Mouse (Mus musculus) embryo, embryonic 11 days (tissue): ENCODE results near the gene Rpl18a.
"Not testable (repeated sequence)": the region's sequence is repeated elsewhere in the genome, so short reads cannot be mapped to it uniquely, and the experiment has no call there.

ENCODE experiments used
- DNase-seq: peaks from one replicate; pipeline ENCODE4 v3.0.0-alpha.2; 2015

Gene Rpl18a

DNA sequence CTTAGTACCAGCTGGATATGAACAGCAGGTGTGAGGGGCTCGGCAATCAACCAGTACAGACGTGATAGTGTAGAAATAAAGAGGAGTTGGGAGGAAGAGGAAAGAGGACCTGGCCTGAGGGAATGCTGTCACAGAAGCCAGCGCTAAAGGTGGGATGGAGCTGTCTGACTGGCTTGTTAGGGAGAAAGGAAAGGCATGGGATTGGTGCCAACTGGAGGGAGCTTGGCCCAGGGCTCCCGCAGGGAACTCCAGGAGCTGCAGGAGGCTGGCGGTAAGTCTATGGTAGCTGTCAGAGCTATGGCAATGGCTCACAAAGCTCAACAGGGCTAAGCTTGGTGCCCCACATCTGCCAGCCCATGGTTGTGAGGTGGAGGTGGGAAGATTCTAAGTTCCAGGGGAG, 5.0 kb upstream of the Rpl18a start:
- DNase-seq: no peak

DNA sequence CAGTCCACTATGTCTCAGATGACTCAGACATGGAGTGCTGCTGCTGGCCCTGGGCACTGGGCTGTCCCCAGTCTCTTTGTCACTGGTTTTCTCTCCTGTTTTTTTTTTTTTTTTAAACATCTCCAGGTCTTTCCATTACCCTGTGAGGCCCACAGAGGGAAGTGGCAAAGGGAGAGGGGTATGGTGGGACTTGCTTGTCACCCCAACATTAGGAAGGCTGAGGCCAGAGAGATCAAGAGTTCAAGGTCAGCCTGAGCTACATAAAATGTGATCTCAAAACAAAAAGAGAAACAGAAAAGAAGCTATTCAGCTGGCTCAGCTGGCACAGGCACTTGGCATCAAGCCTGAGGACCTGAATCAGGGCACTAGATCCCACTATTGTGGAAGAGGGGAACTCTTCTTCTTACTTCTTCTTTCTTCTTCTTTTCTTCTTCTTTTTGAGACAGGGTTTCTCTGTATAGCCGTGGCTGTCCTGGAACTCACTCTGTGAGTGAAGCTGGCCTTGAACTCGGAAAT, 3.7 kb upstream of the Rpl18a start:
- DNase-seq: no peak

GRCm38 (mm10) chr8:70899226-70899625, 2.0 kb upstream of the Rpl18a start:
- DNase-seq: no peak

GRCm38 (mm10) chr8:70898661-70899198, 1.5 kb upstream of the Rpl18a start:
- no peak for DNase-seq

- DNase-seq: peak; percentile 89
Observed at GRCm38 (mm10) chr8:70897681-70898413, 635 bp upstream of the Rpl18a start.

DNA sequence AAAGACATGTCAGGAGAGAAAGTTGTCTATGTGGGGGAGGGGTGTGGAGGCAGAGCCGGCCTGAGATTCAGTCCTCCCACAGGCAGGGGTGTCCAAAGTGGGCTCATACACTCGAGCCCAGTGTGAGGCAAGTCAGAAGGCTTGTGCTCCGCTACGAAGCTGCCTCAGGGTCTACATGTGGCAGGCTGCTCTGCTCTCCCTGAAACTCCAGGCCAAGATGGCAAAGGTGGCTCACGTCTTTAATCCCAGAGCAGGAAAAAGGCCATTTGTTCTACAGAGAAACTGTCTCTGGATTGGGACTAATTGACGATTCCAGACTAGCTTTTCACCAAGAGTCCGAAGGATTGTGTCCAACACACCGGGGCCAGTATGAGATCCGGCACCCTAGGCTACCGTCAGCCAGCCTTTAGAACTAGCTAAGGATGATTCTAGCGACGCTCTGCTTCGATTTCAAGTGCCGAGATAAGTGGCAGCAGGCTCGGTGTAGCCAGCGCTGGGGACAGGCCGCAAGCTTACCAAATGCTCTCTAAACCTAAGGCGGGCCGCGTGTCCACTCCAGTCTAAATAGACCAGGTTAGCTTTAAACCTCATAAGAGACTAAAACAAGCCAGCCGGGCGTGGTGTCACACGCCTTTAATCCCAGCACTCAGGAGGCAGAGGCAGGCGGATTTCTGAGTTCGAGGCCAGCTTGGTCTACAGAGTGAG, 744 bp downstream of the Rpl18a start:
- DNase-seq: peak; percentile 7

DNA sequence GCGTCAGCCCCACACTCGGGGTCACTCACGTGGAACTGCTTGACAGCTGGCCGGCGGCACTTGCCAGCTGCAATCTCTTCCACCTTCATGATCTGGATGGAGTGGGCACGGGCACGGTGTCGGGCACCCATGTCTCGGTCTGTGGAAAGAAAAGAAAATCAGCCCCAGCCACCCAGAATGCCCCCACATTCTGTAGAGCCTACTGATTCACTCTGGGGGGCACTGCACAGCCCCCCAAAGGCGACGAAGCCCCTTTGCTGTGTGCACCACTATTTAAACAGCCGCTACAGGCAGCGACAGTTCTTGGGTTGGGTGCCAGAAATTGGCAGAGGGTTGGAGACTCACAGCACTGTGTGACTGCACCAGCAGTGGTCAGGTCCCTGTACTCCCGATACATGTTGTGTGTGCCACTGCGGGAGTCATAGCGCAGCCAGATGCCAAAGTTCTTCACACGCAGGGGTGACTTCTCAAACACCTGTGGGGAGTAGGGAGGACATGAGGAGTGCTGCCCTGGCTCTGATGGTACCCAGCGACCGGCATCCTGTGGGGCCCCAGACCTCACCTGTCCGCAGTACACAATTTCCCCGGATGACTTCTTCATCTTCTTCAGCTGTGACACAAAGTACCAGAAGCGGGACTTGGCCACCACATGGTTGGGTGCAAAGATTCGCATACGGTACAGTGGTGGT, 1.5 kb downstream of the Rpl18a start:
- DNase-seq: not testable (repeated sequence)

DNA sequence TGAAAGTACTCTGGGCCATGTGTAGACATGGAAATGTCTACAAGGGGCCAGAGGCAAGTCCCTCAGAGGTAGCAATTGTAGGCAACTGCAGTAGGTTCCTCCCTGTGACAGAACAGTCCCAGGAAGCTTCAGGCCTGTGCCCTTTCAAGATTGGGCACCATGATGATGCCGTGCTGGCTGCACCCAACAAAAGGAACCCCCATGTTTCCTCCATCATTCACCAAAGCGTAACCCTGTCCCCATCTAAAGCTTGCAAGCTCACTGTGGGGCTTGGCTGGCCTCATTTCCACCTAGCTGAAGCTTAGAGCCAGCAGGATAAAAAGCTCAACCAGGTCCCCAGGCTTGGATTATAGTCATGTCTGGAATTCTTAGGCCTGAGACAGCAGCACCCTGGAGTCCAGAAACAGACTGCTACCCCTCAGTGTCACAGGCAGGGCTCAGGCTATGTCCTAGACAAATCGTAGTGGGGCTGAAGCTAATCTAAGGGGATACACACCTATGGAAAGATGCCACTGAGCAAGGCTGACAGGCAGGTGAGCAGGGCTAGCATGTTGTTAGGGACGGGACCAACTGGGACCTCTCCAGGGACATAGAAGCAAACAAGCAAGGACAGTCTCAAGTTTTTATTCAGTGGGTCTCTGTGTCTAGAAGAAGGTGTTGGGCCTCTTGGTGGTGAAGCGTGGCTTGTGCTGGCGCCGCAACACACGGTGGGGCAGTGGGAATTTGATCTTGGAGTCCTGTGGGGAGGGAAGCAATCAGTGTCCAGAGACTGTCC, 2.3 kb downstream of the Rpl18a start:
- DNase-seq: no peak

- no peak for DNase-seq
Observed at GRCm38 (mm10) chr8:70894385-70894720, 2.9 kb downstream of the Rpl18a start.

- DNase-seq: peak; percentile 92
Observed at GRCm38 (mm10) chr8:70893656-70894384, 3.4 kb downstream of the Rpl18a start.

DNA sequence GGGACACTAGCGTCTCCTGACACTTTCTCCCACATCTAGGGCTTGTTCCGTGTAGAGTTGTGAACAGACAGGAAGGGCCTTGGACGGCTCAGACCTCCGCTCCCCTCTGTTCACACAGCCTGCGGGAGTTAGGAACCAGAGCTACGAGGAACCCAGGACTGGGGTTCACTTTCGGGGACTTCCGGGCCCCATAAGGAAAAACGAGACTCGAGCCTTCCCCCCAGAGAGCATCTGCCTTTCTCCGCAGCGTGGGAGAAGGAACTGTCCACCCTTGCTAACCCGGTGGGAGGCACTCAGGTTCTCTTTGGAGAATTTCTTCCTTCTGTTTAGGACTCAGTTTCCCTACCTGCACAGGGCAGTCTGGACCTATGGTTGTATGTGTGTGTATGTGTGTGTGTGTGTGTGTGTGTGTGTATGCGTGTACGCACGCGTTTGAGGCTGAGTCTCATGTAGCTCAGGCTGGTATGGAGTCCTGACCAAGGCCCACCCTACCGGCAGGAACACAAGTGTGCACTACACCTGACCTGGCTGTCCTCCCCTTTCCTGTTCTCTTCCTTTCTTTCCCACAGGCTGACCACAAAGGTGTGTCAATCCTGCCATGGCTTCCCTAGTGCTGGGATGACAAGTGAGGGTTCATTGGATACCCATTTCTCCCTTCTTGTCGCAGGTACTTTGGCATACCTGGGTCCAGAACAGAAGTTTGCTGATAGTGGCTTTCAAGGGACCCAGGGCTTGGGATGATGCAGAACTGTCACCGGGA, 4.1 kb downstream of the Rpl18a start:
- no peak for DNase-seq

DNA sequence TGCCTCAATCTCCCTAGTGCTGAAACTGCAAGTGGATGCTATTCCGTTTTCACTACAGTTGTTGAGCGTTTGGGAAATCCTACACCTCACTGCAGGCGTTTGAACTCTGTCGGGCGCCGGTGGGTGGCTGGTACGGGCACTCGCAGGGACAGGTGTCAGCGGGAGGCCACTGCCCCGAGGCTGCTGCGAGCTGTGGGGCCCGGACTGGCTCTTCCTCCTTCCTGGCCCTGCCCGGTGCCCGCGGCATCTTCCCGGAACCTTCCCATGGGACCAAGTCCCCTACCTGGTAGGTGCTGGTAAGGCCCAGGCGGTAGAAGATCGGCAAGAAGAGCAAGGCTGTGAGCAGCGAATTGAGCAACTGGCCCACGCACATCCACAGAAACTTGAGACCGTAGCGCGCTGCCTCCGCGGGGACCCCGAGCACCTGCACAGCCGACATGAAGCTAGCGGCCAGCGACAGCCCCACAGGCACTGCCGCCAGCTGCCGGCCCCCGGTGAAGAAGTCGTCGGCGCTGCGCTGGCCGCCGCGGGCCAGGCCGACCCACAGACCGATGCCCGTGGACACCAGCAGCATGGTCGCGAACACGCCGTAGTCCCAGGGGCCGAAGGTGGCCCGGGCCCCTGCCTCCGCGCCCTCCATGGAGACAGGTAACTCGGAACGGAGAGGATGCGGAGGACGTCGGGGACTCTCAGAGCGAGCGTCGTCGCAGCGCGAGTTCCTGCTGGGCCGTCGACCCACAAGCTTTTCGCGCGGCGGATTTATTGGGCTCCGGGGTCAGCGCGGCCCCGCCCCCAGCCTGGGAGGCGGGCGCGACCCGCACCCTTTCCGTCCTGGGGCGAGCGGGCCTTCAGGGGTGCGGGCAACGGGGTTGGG, 5.0 kb downstream of the Rpl18a start, which contains the start of gene Slc5a5:
TSS of gene Slc5a5 (minus strand) at position 736 of the 874 bp plus-strand sequence.
- DNase-seq: peak; percentile 65

DNA sequence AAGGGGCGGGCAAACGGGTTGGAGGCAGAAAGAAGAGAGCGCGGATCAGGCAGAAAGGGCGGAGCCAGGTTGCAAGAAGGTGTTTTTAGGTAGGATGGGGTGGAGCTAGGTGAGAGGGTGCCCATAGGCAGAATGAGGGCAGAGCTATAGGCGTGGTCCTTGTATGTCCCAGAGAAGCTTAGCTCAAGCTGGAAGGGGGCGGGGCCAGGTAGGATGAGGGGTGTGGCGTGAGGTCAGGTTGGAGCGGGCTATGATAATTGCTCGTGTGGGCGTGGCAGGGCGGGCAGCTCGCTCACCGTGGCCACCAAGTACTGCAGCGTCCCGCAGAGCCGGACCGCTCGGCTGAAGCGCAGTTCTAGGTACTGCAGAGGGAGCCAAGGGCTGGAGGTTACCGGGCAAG, 5.9 kb downstream of the Rpl18a start:
- no peak for DNase-seq

GRCm38 (mm10) chr8:70890656-70891055, 6.6 kb downstream of the Rpl18a start:
- no peak for DNase-seq

DNA sequence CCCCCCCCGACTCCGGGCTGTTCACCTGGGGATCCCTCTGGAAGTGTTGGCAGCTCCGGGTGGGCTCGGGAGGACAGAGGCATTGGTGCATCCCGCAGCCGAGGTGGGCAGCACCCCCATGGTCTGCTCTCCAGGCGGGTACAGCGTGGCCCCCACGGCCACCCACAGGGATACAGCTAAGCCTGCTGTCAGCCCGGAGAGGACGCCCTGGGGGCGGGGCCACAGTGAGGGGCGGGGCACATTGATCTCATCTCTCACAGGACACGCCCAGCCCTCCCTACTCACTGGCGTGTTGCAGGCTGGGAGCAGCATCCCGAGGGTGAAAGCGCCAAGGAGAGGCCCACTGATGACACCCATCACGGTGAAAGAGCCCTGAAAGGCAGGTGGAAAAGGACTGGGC, 9.5 kb downstream of the Rpl18a start:
- peak; percentile 58 for DNase-seq

GRCm38 (mm10) chr8:70885612-70886011, 11.6 kb downstream of the Rpl18a start:
- DNase-seq: peak; percentile 69

DNA sequence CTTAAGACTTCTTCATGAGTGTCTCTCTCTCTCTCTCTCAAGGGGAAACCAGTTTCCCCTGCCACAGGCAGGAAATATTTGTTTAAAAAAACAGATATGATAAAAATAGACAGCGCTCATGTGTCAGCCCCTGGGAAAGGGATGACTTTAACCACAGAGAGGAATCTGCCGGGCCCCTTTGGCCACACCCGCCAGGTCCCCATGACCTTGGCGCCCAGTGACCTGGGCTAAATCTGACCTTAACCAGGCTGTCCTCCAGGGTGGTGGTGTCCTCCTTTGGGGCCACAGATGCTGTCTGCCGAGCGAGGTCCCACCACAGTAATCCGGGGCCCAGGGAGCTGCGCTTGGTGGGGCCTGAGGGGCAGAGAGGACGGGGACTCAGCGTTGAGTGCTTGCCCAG, 12.5 kb downstream of the Rpl18a start:
- DNase-seq: no peak

DNA sequence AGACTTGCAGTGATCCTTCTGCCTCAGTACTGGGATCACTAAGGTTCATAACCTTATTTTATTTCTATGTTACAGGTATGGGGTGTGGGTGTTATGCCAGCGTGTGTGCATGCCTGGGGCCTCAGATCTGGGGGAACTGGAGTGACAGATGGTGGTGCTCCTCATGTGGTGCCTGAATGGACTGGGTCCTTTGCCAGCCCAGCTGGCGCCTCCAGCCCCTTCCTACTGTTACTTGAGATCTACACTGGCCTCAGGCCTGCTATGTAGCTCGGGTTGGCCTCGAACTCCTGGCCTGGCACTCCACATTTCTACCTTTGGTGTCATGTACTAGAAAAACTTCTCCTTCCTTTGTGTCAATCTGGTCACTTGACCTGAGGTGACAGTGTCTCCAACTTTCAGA, 13.0 kb downstream of the Rpl18a start:
- no peak for DNase-seq

GRCm38 (mm10) chr8:70880546-70880945, 16.7 kb downstream of the Rpl18a start:
- DNase-seq: no peak

DNA sequence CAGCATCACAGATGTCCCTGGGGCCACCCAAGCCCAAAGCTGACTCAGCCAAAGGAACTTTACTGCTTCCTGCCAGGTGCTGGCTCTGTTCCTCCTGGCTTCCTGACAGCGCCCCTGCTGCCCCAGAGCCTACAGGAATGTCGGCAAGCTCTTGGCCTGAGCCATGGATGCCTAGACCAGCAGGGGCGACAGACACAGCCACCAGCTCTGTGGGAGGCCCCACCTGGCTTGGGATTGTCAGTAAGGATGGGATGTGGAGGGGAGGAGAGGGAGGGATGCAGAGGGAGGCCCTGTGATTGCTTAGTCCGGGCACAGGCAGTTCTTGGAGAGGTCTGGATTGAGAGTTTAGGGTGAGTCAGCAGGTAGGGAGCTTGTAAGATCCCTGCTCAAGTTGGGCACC, 17.1 kb downstream of the Rpl18a start:
- no peak for DNase-seq
